Mouse (Mus musculus) MEL (cell line): ENCODE measurements around the gene Tmem98. TPM values are rescaled to one million over a fixed set of nuclear protein-coding genes. Genes with fewer than 3 reads are reported as not detected.

Experiments used
- DNase-seq: peaks from one replicate; pipeline ENCODE4 v3.0.0; 2011; ENCODE audit warnings: low read depth, low spot score
- H3K27ac ChIP-seq: 2 replicates; pipeline ENCODE4 v1.5.1; 2012; ENCODE audit warnings: low read depth, mild to moderate bottlenecking, control low read depth, low read length, moderate library complexity; ENCODE audit not compliant: control insufficient read depth
- H3K27me3 ChIP-seq, 2 experiments: fragments of 150-350 bp in 1 of 2; sonication (generic) in 1 of 2; 2 replicates each; pipeline ENCODE4 v1.6.1; 2012; ENCODE audit warnings: low read length in 2 of 2, mild to moderate bottlenecking in 2 of 2, improper control_type of control experiment in 1 of 2, moderate library complexity in 1 of 2; ENCODE audit not compliant: insufficient read depth in 2 of 2, control insufficient read depth in 1 of 2
- H3K36me3 ChIP-seq, 2 experiments: 2 replicates each; pipeline ENCODE4 v1.6.1; 2012 to 2014; ENCODE audit warnings: low read length in 2 of 2, improper control_type of control experiment in 1 of 2, inconsistent platforms in 1 of 2, mild to moderate bottlenecking in 1 of 2; ENCODE audit not compliant: insufficient read depth in 2 of 2, control insufficient read depth in 1 of 2
- H3K4me1 ChIP-seq, 2 experiments: fragments of 150-350 bp in 1 of 2; sonication (generic) in 1 of 2; 2 replicates each; pipeline ENCODE4 v1.6.1; 2012; ENCODE audit warnings: low read length in 2 of 2, improper control_type of control experiment in 1 of 2, mild to moderate bottlenecking in 1 of 2; ENCODE audit not compliant: insufficient read depth in 2 of 2, control insufficient read depth in 1 of 2
- H3K4me3 ChIP-seq, 2 experiments: fragments of 150-350 bp in 1 of 2; sonication (generic) in 1 of 2; 2 replicates each; pipeline ENCODE4 v1.5.1; 2012; ENCODE audit warnings: low read depth in 2 of 2, low read length in 2 of 2, mild to moderate bottlenecking in 2 of 2, moderate library complexity in 2 of 2, control low read depth in 1 of 2, improper control_type of control experiment in 1 of 2; ENCODE audit not compliant: control insufficient read depth in 1 of 2, insufficient read depth in 1 of 2
- H3K79me2 ChIP-seq: 2 replicates; pipeline ENCODE4 v1.6.1; 2012; ENCODE audit warnings: mild to moderate bottlenecking, low read length, moderate library complexity; ENCODE audit not compliant: control insufficient read depth, poor library complexity, insufficient read depth
- H3K9ac ChIP-seq: 2 replicates; pipeline ENCODE4 v1.6.1; 2012; ENCODE audit warnings: low read depth, mild to moderate bottlenecking, control low read depth, low read length, moderate library complexity; ENCODE audit not compliant: control insufficient read depth, poor library complexity, severe bottlenecking
- H3K9me3 ChIP-seq: fragments of 150-350 bp; sonication (generic); replicated peaks from 2 replicates; pipeline ENCODE4 v1.6.1; 2012; ENCODE audit warnings: mild to moderate bottlenecking, low read length, improper control_type of control experiment, moderate library complexity; ENCODE audit not compliant: insufficient read depth
- BHLHE40 ChIP-seq: IDR thresholded peaks from 2 replicates; pipeline ENCODE4 v1.6.1; 2012; ENCODE audit warnings: low read depth, mild to moderate bottlenecking, inconsistent platforms, low read length, improper control_type of control experiment, borderline replicate concordance
- CHD1 ChIP-seq: IDR thresholded peaks from 2 replicates; pipeline ENCODE4 v1.6.1; 2012; ENCODE audit warnings: low read depth, mild to moderate bottlenecking, inconsistent platforms, low read length, improper control_type of control experiment
- CTCF ChIP-seq, 3 experiments: IDR thresholded peaks in 2 of 3; conservative IDR thresholded peaks in 1 of 3; 2 replicates each; pipeline ENCODE4 v1.5.1; 2011 to 2012; ENCODE audit warnings: low read length in 3 of 3, low read depth in 2 of 3, mild to moderate bottlenecking in 2 of 3, improper control_type of control experiment in 1 of 3, inconsistent platforms in 1 of 3, mixed read lengths in 1 of 3, moderate library complexity in 1 of 3; ENCODE audit not compliant: control insufficient read depth in 1 of 3, insufficient read depth in 1 of 3, poor library complexity in 1 of 3, severe bottlenecking in 1 of 3
- E2F4 ChIP-seq: IDR thresholded peaks from 2 replicates; pipeline ENCODE4 v1.6.1; 2011; ENCODE audit warnings: low read depth, low read length, improper control_type of control experiment, borderline replicate concordance
- EP300 ChIP-seq, 2 experiments: IDR thresholded peaks; 2 replicates each; pipeline ENCODE4 v1.6.1; 2011; ENCODE audit warnings: improper control_type of control experiment in 2 of 2, low read length in 2 of 2, low read depth in 1 of 2, mild to moderate bottlenecking in 1 of 2
- ETS1 ChIP-seq: IDR thresholded peaks from 2 replicates; pipeline ENCODE4 v1.6.1; 2012; ENCODE audit warnings: low read depth, mild to moderate bottlenecking, inconsistent platforms, low read length, improper control_type of control experiment, moderate library complexity
- GATA1 ChIP-seq: IDR thresholded peaks from 2 replicates; pipeline ENCODE4 v1.6.1; 2011; ENCODE audit warnings: low read depth, low read length, improper control_type of control experiment
- KAT2A ChIP-seq: conservative IDR thresholded peaks from 2 replicates; pipeline ENCODE4 v1.6.1; 2012; ENCODE audit warnings: low read depth, low read length, improper control_type of control experiment, inconsistent platforms
- MYC ChIP-seq: IDR thresholded peaks from 2 replicates; pipeline ENCODE4 v1.6.1; 2011; ENCODE audit warnings: low read depth, mild to moderate bottlenecking, low read length, improper control_type of control experiment, moderate library complexity
- POLR2A ChIP-seq, 2 experiments: IDR thresholded peaks; 2 replicates each; pipeline ENCODE4 v1.6.1; 2011 to 2012; ENCODE audit warnings: low read length in 2 of 2, mild to moderate bottlenecking in 2 of 2, control low read depth in 1 of 2, improper control_type of control experiment in 1 of 2, low read depth in 1 of 2, moderate library complexity in 1 of 2; ENCODE audit not compliant: control insufficient read depth in 1 of 2, insufficient read depth in 1 of 2, poor library complexity in 1 of 2
- POLR2AphosphoS5 ChIP-seq: IDR thresholded peaks from 2 replicates; pipeline ENCODE4 v1.6.1; 2012; ENCODE audit warnings: low read depth, borderline replicate concordance, mild to moderate bottlenecking, inconsistent platforms, low read length, moderate library complexity, mixed read lengths
- RAD21 ChIP-seq: IDR thresholded peaks from 2 replicates; pipeline ENCODE4 v1.6.1; 2011; ENCODE audit warnings: mild to moderate bottlenecking, low read depth, low read length, improper control_type of control experiment
- RCOR1 ChIP-seq: IDR thresholded peaks from 2 replicates; pipeline ENCODE4 v1.6.1; 2012; ENCODE audit warnings: low read depth, mild to moderate bottlenecking, inconsistent platforms, low read length, improper control_type of control experiment
- SIN3A ChIP-seq: IDR thresholded peaks from 2 replicates; pipeline ENCODE4 v1.6.1; 2012; ENCODE audit warnings: low read length, improper control_type of control experiment, inconsistent platforms
- SMC3 ChIP-seq: IDR thresholded peaks from 2 replicates; pipeline ENCODE4 v1.6.1; 2011; ENCODE audit warnings: low read depth, low read length, improper control_type of control experiment
- TAL1 ChIP-seq: IDR thresholded peaks from 2 replicates; pipeline ENCODE4 v1.6.1; 2012; ENCODE audit warnings: mild to moderate bottlenecking, inconsistent platforms, low read length, moderate library complexity, mixed read lengths
- TBP ChIP-seq: IDR thresholded peaks from 2 replicates; pipeline ENCODE4 v1.8.0; 2011; ENCODE audit warnings: low read depth, low read length, improper control_type of control experiment
- TCF12 ChIP-seq: IDR thresholded peaks from 2 replicates; pipeline ENCODE4 v1.6.1; 2014; ENCODE audit warnings: low read depth, mild to moderate bottlenecking, inconsistent platforms, low read length, improper control_type of control experiment, moderate library complexity
- USF1 ChIP-seq: IDR thresholded peaks from 2 replicates; pipeline ENCODE4 v1.6.1; 2014; ENCODE audit warnings: low read depth, mild to moderate bottlenecking, inconsistent platforms, low read length, improper control_type of control experiment, moderate library complexity
- USF2 ChIP-seq, 2 experiments: IDR thresholded peaks; 2 replicates each; pipeline ENCODE4 v1.6.1; 2011 to 2012; ENCODE audit warnings: improper control_type of control experiment in 2 of 2, low read length in 2 of 2, borderline replicate concordance in 1 of 2, inconsistent platforms in 1 of 2, low read depth in 1 of 2, mild to moderate bottlenecking in 1 of 2; ENCODE audit not compliant: insufficient read depth in 1 of 2
- ZC3H11A ChIP-seq: IDR thresholded peaks from 2 replicates; pipeline ENCODE4 v1.6.1; 2012; ENCODE audit warnings: low read depth, mild to moderate bottlenecking, inconsistent platforms, low read length, improper control_type of control experiment
- ZNF384 ChIP-seq: IDR thresholded peaks from 2 replicates; pipeline ENCODE4 v1.6.1; 2012; ENCODE audit warnings: low read depth, mild to moderate bottlenecking, inconsistent platforms, low read length, improper control_type of control experiment
- polyA plus RNA-seq, 2 experiments: library from polyadenylated mRNA; stranded (reverse) in 1 of 2; unstranded in 1 of 2; fragments of >175 nt in 1 of 2; fragments of >200 nt in 1 of 2; gene quantifications; 2 replicates each; pipeline versions ENCODE4 v1.2.1 to v1.2.4; 2012; ENCODE audit warnings: low replicate concordance in 2 of 2, low read depth in 1 of 2; ENCODE audit not compliant: insufficient read length in 2 of 2, insufficient read depth in 1 of 2, missing spikeins in 1 of 2
- total RNA-seq: library from RNA; depleted of rRNA; stranded (reverse); fragments of 300-350 nt; gene quantifications from 2 replicates; pipeline ENCODE4 v1.2.3, GENCODE M21; 2012

Gene Tmem98
- total and polyA plus RNA-seq, 3 experiments, result 21.5 to 33.5 TPM; not detected in 1

- Histone ChIP-seq H3K27me3 (no peaks in the 10 kb centered on the region), H3K36me3 (peaks cover 0 to 2% of the 10 kb centered on the region in 2 experiments; a peak in 1 of 4 replicates), H3K4me1 (peaks cover 0 to 5% of the 10 kb centered on the region in 2 experiments; a peak in 2 of 4 replicates), H3K9ac (no peak overlapping the region), H3K27ac (no peak overlapping the region), H3K79me2 (no peaks in the 10 kb centered on the region), H3K4me3 (no peak overlapping the region), H3K9me3 (no peaks in the 10 kb centered on the region)
- DNase-seq, result peak; percentile 92
- TF ChIP-seq CTCF (IDR thresholded peaks at IDR 0.05 in 2 of 3, conservative IDR thresholded peaks at IDR 0.05 in 1 of 3; ENCODE audit: control insufficient read depth in 1 of 3, insufficient read depth in 1 of 3, low read depth in 2 of 3, low read length in 3 of 3, poor library complexity in 1 of 3, severe bottlenecking in 1 of 3), result peak; percentile 86 to 99 (median 87)
- 0 out of 2 replicates have a peak, but pooled peaks have one; percentile 34 for TF ChIP-seq RCOR1
- peak; percentile 42; the same call in 1 of the 2 replicates for TF ChIP-seq SIN3A
- TF ChIP-seq SMC3, result peak; percentile 100
- TF ChIP-seq ZC3H11A, result peak; percentile 97
- TF ChIP-seq ETS1, result no peak; the same call in 1 of the 2 replicates
- peak in 1 of 2 experiments; percentile 50; a peak in 1 of 4 replicates for TF ChIP-seq USF2 (IDR thresholded peaks at IDR 0.05; ENCODE audit: borderline replicate concordance in 1 of 2, insufficient read depth in 1 of 2, low read depth in 1 of 2, low read length in 2 of 2)
- TF ChIP-seq TBP, result 0 out of 2 replicates have a peak, but pooled peaks have one; percentile 20
- TF ChIP-seq EP300 (IDR thresholded peaks at IDR 0.05; ENCODE audit: low read depth in 1 of 2, low read length in 2 of 2), result no peak
- TF ChIP-seq RAD21, result peak; percentile 96
- TF ChIP-seq POLR2A (IDR thresholded peaks at IDR 0.05; ENCODE audit: control insufficient read depth in 1 of 2, insufficient read depth in 1 of 2, low read depth in 1 of 2, low read length in 2 of 2, poor library complexity in 1 of 2), result 0 out of 4 replicates have a peak, but pooled peaks of 1 of the 2 experiments have one; percentile 44
- peak; percentile 63 for TF ChIP-seq GATA1
- TF ChIP-seq POLR2AphosphoS5, result no peak
- peak; percentile 71 for TF ChIP-seq BHLHE40
- peak; percentile 90 for TF ChIP-seq USF1
- TF ChIP-seq KAT2A, result no peak
- TF ChIP-seq, all 39 proteins: peak for 12
Measured at GRCm38 (mm10) chr11:80818060-80818697, 8.2 kb downstream of the Tmem98 start.

GRCm38 (mm10) chr11:80820085-80820484 lies 10.1 kb downstream of the Tmem98 start:
- TF ChIP-seq ZNF384 (no peak), E2F4 (no peak), SMC3 (no peak), TAL1 (no peak), CHD1 (no peak), RCOR1 (no peak), TBP (no peak), KAT2A (no peak), MYC (no peak), TCF12 (no peak), GATA1 (no peak), POLR2A (IDR thresholded peaks at IDR 0.05; ENCODE audit: control insufficient read depth in 1 of 2, insufficient read depth in 1 of 2, low read depth in 1 of 2, low read length in 2 of 2, poor library complexity in 1 of 2) (no peak)
- no peak for DNase-seq
- Histone ChIP-seq H3K79me2 (no peaks in the 10 kb centered on the region), H3K4me1 (peaks cover 0 to 5% of the 10 kb centered on the region in 2 experiments; a peak in 2 of 4 replicates), H3K9me3 (no peaks in the 10 kb centered on the region), H3K27me3 (no peaks in the 10 kb centered on the region), H3K27ac (no peak overlapping the region), H3K4me3 (no peak overlapping the region), H3K9ac (no peak overlapping the region), H3K36me3 (peaks cover 0 to 2% of the 10 kb centered on the region in 2 experiments; a peak in 1 of 4 replicates)
